Mouse (Mus musculus) hindbrain, embryonic 13.5 days (tissue): Measurements from ENCODE around the gene Zkscan3. TPM values are rescaled to one million over a fixed set of nuclear protein-coding genes. Genes with fewer than 3 reads are reported as not detected.

Experiments
- ATAC-seq: fragments of 200-750 bp; cut with Nextera tagmentation; 2 replicates; pipeline ENCODE4 v1.8.0; 2017; ENCODE audit warnings: moderate TSS enrichment; ENCODE audit not compliant: low FRiP score
- H3K27ac ChIP-seq: fragments of 300-500 bp; sonication (generic); 2 replicates; pipeline ENCODE4 v1.5.1; 2015; ENCODE audit warnings: inconsistent platforms, mild to moderate bottlenecking, moderate library complexity
- H3K27me3 ChIP-seq: fragments of 300-500 bp; sonication (generic); 2 replicates; pipeline ENCODE4 v1.6.1; 2015; ENCODE audit warnings: mild to moderate bottlenecking, inconsistent platforms
- H3K36me3 ChIP-seq: fragments of 300-500 bp; sonication (generic); 2 replicates; pipeline ENCODE4 v1.6.1; 2015; ENCODE audit warnings: mild to moderate bottlenecking, inconsistent platforms
- H3K4me1 ChIP-seq: fragments of 300-500 bp; sonication (generic); replicated peaks from 2 replicates; pipeline ENCODE4 v1.6.1; 2015; ENCODE audit warnings: inconsistent platforms
- H3K4me2 ChIP-seq: fragments of 300-500 bp; sonication (generic); 2 replicates; pipeline ENCODE4 v1.6.1; 2015; ENCODE audit warnings: inconsistent platforms, mild to moderate bottlenecking, moderate library complexity
- H3K4me3 ChIP-seq: fragments of 300-500 bp; sonication (generic); 2 replicates; pipeline ENCODE4 v1.5.1; 2015; ENCODE audit warnings: mild to moderate bottlenecking, inconsistent platforms
- H3K9ac ChIP-seq: fragments of 300-500 bp; sonication (generic); 2 replicates; pipeline ENCODE4 v1.6.1; 2015; ENCODE audit warnings: mild to moderate bottlenecking, inconsistent platforms
- H3K9me3 ChIP-seq: fragments of 300-500 bp; sonication (generic); 2 replicates; pipeline ENCODE4 v1.6.1; 2016; ENCODE audit warnings: inconsistent platforms
- WGBS: fragments of 180-500 bp; shearing (Covaris S2); methylation state at CpG from one replicate; pipeline ENCODE4 v1.1.7; 2015; 5-methylcytosine and 5-hydroxymethylcytosine counted together
- microRNA counts: library from miRNA; unstranded; fragments of <30 nt; microRNA quantifications from one replicate; lab custom pipeline; 2016
- microRNA-seq: library from miRNA; unstranded; fragments of <30 nt; microRNA quantifications from one replicate; pipeline ENCODE4, GENCODE M21; 2016
- polyA plus RNA-seq: library from polyadenylated mRNA; unstranded; fragments of >200 nt; fragmentation: Nextera tagmentation; extraction: Ambion mirVana; gene quantifications from 2 replicates; pipeline ENCODE4 v1.2.1, GENCODE M21; 2015

The Zkscan3 gene
- polyA plus RNA-seq, 1 experiment from 2014 or later, result 83.2 TPM

DNA sequence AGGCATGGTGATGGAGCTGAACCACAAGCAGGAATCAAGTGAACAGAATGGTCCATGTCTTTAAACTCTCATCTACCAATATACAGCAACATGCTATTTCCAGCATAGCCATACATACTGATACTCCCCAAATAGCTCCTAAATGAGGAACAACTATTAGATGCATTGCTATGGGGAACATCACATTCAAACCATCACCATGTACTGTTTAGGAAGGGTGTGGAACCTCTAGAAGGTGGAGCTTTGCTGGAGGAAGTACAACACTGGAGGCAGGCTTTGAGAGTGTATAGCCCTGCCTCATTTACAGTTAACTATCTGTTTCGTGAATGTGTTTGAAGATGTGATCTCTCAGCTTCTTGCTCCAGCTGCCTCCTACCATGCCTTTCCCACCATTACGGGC lies 24.8 kb downstream of the Zkscan3 start:
- WGBS, result 90% methylated on average over 2 of the region's 2 CpGs
- H3K4me1 ChIP-seq, result no peaks in the 10 kb centered on the region
- no peaks in the 10 kb centered on the region for H3K9me3 ChIP-seq
- peaks cover 6% of the 10 kb centered on the region; the same call in 1 of the 2 replicates for H3K36me3 ChIP-seq
- no peak overlapping the region for H3K27ac ChIP-seq
- H3K4me2 ChIP-seq, result no peak overlapping the region
- no peak for ATAC-seq
- H3K27me3 ChIP-seq, result no peaks in the 10 kb centered on the region
- no peak overlapping the region for H3K4me3 ChIP-seq
- H3K9ac ChIP-seq, result no peak overlapping the region

DNA sequence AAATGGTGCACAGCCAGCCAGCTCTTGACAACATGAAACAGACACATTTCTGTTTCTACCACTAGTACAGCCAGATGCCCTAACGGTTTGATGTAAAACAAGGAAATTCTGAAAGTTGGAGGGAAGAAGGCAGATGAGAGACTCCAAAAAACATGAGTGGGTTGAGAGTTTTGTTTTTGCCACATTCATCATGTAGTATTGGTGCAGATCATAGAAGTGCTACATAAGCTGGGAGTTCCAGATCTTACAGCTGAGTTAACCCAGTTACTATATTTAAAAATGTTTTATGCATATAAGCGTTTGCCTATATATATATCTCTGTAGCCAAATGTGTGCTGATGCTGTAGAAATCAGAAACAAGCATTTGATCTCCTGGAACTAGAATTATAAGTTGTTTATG lies 29.9 kb downstream of the Zkscan3 start:
- Histone ChIP-seq H3K4me3 (no peak overlapping the region), H3K27me3 (no peaks in the 10 kb centered on the region), H3K27ac (no peak overlapping the region), H3K9ac (no peak overlapping the region), H3K4me2 (no peak overlapping the region), H3K36me3 (peaks cover 44% of the 10 kb centered on the region), H3K4me1 (no peaks in the 10 kb centered on the region), H3K9me3 (no peaks in the 10 kb centered on the region)
- no peak for ATAC-seq
- WGBS, result 89% methylated on average over 2 of the region's 2 CpGs

DNA sequence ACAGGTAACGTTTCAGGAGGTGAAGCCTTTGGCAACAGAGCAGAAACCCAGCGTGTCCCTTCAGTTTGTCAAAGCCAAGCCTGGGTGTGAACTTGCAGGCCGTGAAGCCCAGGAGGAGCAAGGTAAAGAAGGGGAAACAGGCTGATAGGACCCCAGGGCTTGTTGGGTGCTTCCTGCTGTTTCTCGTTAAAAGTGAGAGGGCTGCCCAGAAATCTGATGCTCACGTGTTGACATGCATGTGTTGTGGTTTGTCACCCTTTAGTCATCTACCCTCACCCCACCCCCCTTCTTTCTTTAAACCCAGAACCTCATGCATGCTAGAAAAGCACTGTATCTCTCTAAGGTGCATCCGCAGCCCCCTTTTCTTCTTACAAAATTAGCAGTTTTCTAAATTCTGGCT lies 35.9 kb downstream of the Zkscan3 start:
- Histone ChIP-seq H3K4me2 (no peak overlapping the region), H3K27me3 (no peaks in the 10 kb centered on the region), H3K4me3 (no peak overlapping the region), H3K27ac (no peak overlapping the region), H3K9me3 (no peaks in the 10 kb centered on the region), H3K36me3 (peaks cover 42% of the 10 kb centered on the region), H3K9ac (no peak overlapping the region), H3K4me1 (peaks cover 27% of the 10 kb centered on the region)
- ATAC-seq, result no peak
- 84% methylated on average over 6 of the region's 6 CpGs for WGBS

DNA sequence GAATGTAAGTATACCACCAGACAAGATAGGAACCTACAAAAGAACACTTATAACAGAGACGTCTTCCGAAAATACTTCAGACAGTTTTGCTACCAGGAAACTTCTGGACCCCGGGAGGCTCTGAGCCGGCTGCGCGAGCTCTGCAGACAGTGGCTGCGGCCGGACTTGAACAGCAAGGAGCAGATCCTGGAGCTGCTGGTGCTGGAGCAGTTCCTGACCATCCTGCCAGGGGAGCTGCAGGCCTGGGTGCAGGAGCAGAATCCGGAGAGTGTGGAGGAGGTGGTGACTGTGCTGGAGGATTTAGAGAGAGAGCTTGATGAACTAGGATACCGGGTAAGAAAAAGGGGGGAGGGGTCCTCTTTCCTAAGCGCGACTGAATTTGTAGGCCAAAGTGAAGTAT lies 38.8 kb downstream of the Zkscan3 start:
- no peak for ATAC-seq
- Histone ChIP-seq H3K4me1 (peaks cover 27% of the 10 kb centered on the region), H3K9ac (peak overlapping the region; percentile 67), H3K27ac (no peak overlapping the region), H3K9me3 (no peaks in the 10 kb centered on the region), H3K27me3 (peaks cover 3% of the 10 kb centered on the region; the same call in 1 of the 2 replicates), H3K4me2 (peak overlapping the region; percentile 72), H3K36me3 (peaks cover 13% of the 10 kb centered on the region), H3K4me3 (peak overlapping the region; percentile 67)
- WGBS, result 66% methylated on average over 12 of the region's 12 CpGs

DNA sequence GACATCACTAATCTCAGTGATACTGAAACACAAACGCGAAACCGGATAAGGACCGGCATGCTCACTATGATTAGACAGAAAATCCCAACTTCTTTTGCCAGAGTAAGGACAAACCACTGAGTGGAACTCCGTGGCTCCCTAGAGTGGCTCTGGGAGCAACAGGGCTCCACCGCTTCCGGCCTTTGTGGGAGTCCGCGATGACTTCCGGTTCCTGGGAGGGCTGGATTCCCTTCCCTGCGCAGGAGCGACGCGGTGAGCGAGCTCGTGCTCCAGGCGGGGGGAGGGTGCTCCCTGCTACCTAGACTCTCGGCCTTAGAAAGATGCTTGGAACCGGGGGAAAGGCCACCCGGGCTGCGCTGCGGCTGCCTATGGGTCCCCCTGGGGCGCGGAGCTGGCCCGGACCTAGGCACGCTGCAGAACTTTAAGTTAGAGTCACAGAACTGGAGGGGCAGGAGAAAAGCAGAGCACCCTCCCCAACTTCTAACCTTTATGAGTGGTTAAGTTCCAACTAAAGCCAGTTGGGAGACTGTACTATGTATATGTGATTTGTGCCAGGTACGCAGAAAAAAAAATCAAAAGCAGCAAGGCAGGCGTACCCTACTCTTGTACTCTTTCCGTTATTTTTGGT lies 39.8 kb downstream of the Zkscan3 start, which contains the start of gene Zscan12:
Gene Zscan12 (plus strand): TSS at position 200 of the 628 bp plus-strand sequence.
- peak within 1 kb of the TSS; percentile 67 for H3K4me3 ChIP-seq
- no peaks in the 10 kb centered on the region for H3K9me3 ChIP-seq
- 1% methylated on average over 29 of the region's 29 CpGs for WGBS
- peak within 1 kb of the TSS; percentile 77 for H3K27ac ChIP-seq
- peak; percentile 99 for ATAC-seq
- peaks cover 8% of the 10 kb centered on the region; the same call in 1 of the 2 replicates for H3K36me3 ChIP-seq
- peak within 1 kb of the TSS; percentile 72 for H3K4me2 ChIP-seq
- H3K4me1 ChIP-seq, result peaks cover 27% of the 10 kb centered on the region
- peaks cover 8% of the 10 kb centered on the region; the same call in 1 of the 2 replicates for H3K27me3 ChIP-seq
- H3K9ac ChIP-seq, result peak within 1 kb of the TSS; percentile 89

DNA sequence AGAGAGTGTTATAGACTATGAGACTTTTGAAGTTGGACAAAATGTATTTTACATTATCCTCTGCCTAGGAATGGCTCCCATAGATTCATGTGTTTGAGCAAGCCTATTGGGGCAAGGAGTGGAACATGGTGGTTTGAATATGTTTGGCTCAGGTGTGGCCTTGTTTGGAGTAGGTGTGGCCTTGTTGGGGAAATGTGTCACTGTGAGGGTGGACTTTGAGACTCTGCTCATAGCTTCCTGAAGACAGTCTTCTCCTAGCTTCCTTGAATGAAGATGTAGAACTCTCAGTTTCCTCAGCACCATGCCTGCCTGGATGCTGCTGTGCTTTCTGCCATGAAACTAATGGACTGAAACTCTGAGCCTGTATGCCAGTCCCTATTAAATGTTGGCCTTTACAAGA lies 52.0 kb downstream of the Zkscan3 start:
- no peaks in the 10 kb centered on the region for H3K9me3 ChIP-seq
- no peak overlapping the region for H3K4me2 ChIP-seq
- H3K9ac ChIP-seq, result no peak overlapping the region
- H3K4me1 ChIP-seq, result no peaks in the 10 kb centered on the region
- ATAC-seq, result no peak
- no peaks in the 10 kb centered on the region for H3K36me3 ChIP-seq
- H3K27me3 ChIP-seq, result 0 out of 2 replicates have a peak, but pooled peaks cover 4% of the 10 kb centered on the region
- H3K4me3 ChIP-seq, result no peak overlapping the region
- no peak overlapping the region for H3K27ac ChIP-seq

DNA sequence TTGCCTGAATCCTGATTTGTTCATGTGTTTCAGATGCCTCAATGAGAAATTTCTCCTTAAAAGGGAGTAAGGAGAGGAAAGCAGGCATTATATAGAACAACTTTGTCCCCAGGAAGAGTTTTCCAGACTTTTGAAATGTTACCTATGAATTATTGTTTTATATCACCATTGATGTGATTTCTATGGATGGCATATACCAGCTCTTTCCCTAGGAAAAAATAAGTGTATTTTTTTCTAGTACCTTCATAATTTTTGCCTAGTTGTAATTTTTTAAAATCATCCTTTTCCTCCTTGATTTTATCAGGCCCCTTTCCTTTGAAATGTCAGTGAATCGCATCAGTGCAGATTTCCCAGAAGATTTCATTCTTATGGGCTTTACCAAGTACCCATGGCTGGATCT lies 55.9 kb downstream of the Zkscan3 start, which contains the start of gene Olfr1367:
Gene Olfr1367 (plus strand): TSS at position 301 of the 400 bp plus-strand sequence.
- Histone ChIP-seq H3K4me2 (no peak within 1 kb of the TSS), H3K27me3 (no peaks in the 10 kb centered on the region), H3K9ac (no peak within 1 kb of the TSS), H3K4me1 (no peaks in the 10 kb centered on the region), H3K36me3 (no peaks in the 10 kb centered on the region), H3K27ac (no peak within 1 kb of the TSS), H3K9me3 (no peaks in the 10 kb centered on the region), H3K4me3 (no peak within 1 kb of the TSS)
- no peak for ATAC-seq
- 93% methylated on average over 1 of the region's 1 CpGs for WGBS

MicroRNAs within 50 kb of the gene (microRNA counts, 519-probe panel; counts per million panel counts)
- 3,957 counts per million, percentile 61 among the panel's probes with 10 or more counts for microRNA mmu-miR-1896 (lab: Ali Mortazavi, UCI)

Small RNAs within 50 kb of the gene (microRNA-seq; reads per million reads assigned to microRNA genes)
- not detected for gene Mir1896
- gene Mir6942, result not detected

Other genes starting within 250 kb of the Zkscan3 start
- gene Trim27, start 223.3 kb downstream of the Zkscan3 start, polyA plus RNA-seq, result 82.6 and 82.9 TPM in 2 replicates
- not detected in 2 replicates for gene Gpx5, start 110.0 kb downstream of the Zkscan3 start, polyA plus RNA-seq
- gene Gpx6, start 90.6 kb downstream of the Zkscan3 start, polyA plus RNA-seq, result not detected in 2 replicates
- gene Olfr1367, start 55.8 kb downstream of the Zkscan3 start, polyA plus RNA-seq, result not detected in 2 replicates
- gene Zscan12, start 39.9 kb downstream of the Zkscan3 start, polyA plus RNA-seq, result 13.5 and 15.5 TPM in 2 replicates
- gene Pgbd1, start 38.3 kb upstream of the Zkscan3 start, polyA plus RNA-seq, result 4.0 and 4.2 TPM in 2 replicates
- 22.5 and 25.2 TPM in 2 replicates for gene Zscan26, start 51.0 kb upstream of the Zkscan3 start, polyA plus RNA-seq
- gene Nkapl, start 65.8 kb upstream of the Zkscan3 start, polyA plus RNA-seq, result 4.2 and 4.6 TPM in 2 replicates
- 9.9 and 10.0 TPM in 2 replicates for gene Zkscan4, start 76.2 kb upstream of the Zkscan3 start, polyA plus RNA-seq
- not detected in 2 replicates for gene Gm10065, start 76.7 kb upstream of the Zkscan3 start, polyA plus RNA-seq
- gene AK157302, start 92.5 kb upstream of the Zkscan3 start, polyA plus RNA-seq, result 0.44 and 0.57 TPM in 2 replicates
- gene Gm11273, start 98.7 kb upstream of the Zkscan3 start, polyA plus RNA-seq, result 3.8 and 8.1 TPM in 2 replicates
- gene Zkscan8, start 128.4 kb upstream of the Zkscan3 start, polyA plus RNA-seq, result 5.8 and 6.6 TPM in 2 replicates
- 0.12 and 0.16 TPM in 2 replicates for gene Olfr1366, start 140.1 kb upstream of the Zkscan3 start, polyA plus RNA-seq
- gene Olfr1535, start 157.1 kb upstream of the Zkscan3 start, polyA plus RNA-seq, result 0.05 TPM in 2 replicates
- not detected in 2 replicates for gene Olfr1364, start 179.0 kb upstream of the Zkscan3 start, polyA plus RNA-seq
- not detected in 2 replicates for gene Olfr1362, start 211.3 kb upstream of the Zkscan3 start, polyA plus RNA-seq
- 0.05 and 0.08 TPM in 2 replicates for gene Olfr11, start 239.8 kb upstream of the Zkscan3 start, polyA plus RNA-seq